Mouse (Mus musculus): ENCODE measurements around the gene Tff2.

DNA sequence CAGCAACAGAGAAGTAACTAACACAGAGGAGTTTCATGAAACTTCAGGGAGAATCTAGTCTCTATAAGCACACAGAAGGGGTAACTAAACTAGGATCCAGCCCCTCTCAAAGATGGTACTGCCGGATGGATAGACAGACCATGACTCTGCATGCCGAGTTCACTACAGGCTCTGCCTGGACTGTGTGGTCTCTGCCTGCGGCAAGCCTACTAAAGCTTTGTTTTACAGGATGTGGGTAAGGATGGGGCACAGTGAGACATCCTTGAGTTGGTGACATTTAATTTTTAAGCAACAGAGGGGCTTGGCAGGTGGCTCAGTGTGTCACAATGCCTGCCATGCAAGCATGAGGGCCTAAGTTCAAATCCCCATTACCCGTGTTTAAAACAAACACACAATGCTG lies 32.2 kb upstream of the Tff2 start:
- TF ChIP-seq CTCF (IDR thresholded peaks at IDR 0.05; ENCODE audit: control insufficient read depth, insufficient read depth, insufficient replicate concordance, low read depth, low read length) (no peak), POLR2A (IDR thresholded peaks at IDR 0.05; ENCODE audit: control insufficient read depth, low read depth, low read length) (no peak)

All from testis, adult 2 months (tissue).